Mouse (Mus musculus) cerebellum, adult 2 months (tissue): ENCODE measurements at regions not wholly inside any gene's neighbourhood (a gene's known extent, or its start where the extent isn't known, plus 50 kb on each side); places are given as distances from the start of the nearest gene placed in this dataset.

ENCODE experiments used
- CTCF ChIP-seq: fragments of 200-500 bp; IDR thresholded peaks from 2 replicates; pipeline ENCODE4 v1.5.1; 2011; ENCODE audit warnings: low read depth, mild to moderate bottlenecking, control low read depth, low read length, moderate library complexity, borderline replicate concordance; ENCODE audit not compliant: insufficient read depth
- POLR2A ChIP-seq: fragments of 200-500 bp; IDR thresholded peaks from 2 replicates; pipeline ENCODE4 v1.6.1; 2011; ENCODE audit warnings: low read length, control low read depth, borderline replicate concordance; ENCODE audit not compliant: insufficient read depth

GRCm38 (mm10) chr11:9868454-9869130 lies 676.9 kb downstream of the Abca13 start:
- TF ChIP-seq CTCF (no peak), POLR2A (no peak)
